Mouse (Mus musculus) adrenal gland, adult 18-20 months (tissue): ENCODE measurements at regions not wholly inside any gene's neighbourhood (a gene's known extent, or its start where the extent isn't known, plus 50 kb on each side); places are given as distances from the start of the nearest gene placed in this dataset.

Experiments
- DNase-seq, 2 experiments: peaks; one replicate each; pipeline ENCODE4 v3.0.0; 2021 to 2022; ENCODE audit warnings: low spot score in 2 of 2

DNA sequence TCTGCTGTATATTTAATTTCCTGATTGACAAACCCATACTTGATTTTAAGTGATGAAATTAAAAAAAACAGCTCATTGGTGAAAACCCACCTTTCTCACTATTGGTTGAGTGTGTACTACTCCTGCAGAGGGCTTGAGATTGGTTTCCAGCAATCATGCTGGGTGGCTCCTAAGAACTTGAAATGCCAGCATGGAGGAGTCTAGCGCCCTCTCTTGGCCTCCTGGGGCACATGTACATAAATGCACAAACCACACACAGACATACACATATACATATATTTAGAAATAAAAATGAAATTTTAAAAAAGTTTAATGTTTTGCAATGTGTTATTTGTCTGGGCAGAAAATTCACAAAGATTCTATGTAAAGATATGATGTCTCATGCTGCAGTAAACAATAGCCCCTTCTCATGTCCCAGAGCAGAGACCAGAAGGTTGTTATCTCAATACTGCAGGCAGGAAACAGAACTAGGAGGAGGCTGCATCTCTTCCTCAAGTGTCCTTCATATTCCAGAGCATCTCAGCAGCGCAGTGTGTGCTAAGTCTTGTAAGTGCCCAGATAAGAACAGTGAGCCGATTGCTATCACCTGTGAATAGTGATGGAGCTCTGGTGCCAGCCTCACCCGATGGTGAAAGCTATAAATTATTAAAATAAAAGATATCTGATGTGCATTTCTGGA lies 108.4 kb upstream of the Fbxo11 start:
- DNase-seq, result no peak

- DNase-seq, result no peak
Measured at GRCm38 (mm10) chr17:88174242-88174679, 109.2 kb upstream of the Fbxo11 start.

- DNase-seq, result no peak
Measured at GRCm38 (mm10) chr17:88175951-88176623, 111.0 kb upstream of the Fbxo11 start.

DNA sequence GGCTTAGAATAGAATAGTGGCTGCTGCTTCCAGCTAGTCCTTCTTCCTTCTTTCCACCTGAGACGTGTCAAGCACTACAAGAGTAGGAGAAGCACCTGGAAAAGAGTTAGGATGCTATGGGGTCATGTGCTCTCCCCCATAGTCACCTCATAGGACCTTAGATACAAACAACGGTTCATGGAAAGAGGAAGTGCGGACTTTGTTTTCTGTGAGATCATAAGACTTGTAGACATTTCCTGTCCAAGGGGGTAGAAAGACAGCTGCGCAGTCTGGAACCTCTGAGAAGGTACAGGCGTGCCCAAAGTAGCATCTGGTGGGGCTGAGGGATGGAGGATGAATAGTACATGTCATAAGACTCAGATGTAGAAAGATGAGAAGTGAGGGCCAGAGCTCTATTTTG lies 125.6 kb upstream of the Fbxo11 start:
- DNase-seq, result no peak

- DNase-seq, result no peak
Measured at GRCm38 (mm10) chr17:88191444-88191843, 126.4 kb upstream of the Fbxo11 start.

GRCm38 (mm10) chr17:88191930-88192807 lies 127.1 kb upstream of the Fbxo11 start:
- no peak for DNase-seq

- DNase-seq, result no peak
Measured at GRCm38 (mm10) chr17:88194693-88195092, 129.6 kb upstream of the Fbxo11 start.

- DNase-seq, result peak; percentile 42 to 66
Measured at GRCm38 (mm10) chr17:88195303-88195702, 130.2 kb upstream of the Fbxo11 start.

DNA sequence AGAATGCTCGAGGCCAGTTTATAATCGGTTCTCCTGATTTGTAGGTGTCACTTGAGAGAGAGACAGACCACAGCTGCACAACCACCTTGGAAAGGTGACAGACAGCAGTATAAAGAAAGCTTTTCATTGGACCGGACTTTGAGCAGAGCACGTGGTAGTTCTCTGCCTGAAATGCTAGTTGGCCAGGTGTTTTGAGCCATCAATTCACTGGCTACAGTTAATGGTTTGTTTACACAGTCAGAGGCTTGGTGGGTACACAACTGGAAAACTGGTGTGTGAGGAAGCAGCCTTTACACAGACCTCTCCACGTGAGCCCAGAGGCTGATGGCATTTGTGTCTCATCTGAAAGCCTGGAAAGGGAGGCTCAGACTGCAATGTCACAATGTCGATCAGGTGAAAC lies 130.8 kb upstream of the Fbxo11 start:
- DNase-seq, result no peak

DNA sequence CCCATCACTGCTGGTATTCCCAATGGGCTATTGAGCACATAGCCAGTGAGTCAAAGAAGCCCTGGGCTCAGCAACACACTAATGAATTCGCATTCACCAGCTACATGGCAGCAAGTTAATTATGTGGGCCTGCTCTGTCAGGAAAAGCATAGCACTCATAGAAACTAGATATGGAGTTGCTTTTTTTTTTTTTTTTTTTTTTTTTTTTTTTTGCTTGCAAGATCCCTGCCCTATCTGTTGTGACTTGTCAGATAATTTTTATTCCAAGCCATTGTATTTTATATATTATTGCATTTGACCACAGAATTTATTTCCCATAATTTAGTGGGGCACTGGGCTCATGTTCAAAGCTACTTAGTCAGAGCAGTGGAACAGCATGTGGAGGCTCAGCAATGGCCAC lies 131.2 kb upstream of the Fbxo11 start:
- DNase-seq, result no peak

GRCm38 (mm10) chr17:88197381-88197780 lies 132.3 kb upstream of the Fbxo11 start:
- no peak for DNase-seq

- DNase-seq, result no peak
Measured at GRCm38 (mm10) chr17:88201249-88201970, 136.3 kb upstream of the Fbxo11 start.

DNA sequence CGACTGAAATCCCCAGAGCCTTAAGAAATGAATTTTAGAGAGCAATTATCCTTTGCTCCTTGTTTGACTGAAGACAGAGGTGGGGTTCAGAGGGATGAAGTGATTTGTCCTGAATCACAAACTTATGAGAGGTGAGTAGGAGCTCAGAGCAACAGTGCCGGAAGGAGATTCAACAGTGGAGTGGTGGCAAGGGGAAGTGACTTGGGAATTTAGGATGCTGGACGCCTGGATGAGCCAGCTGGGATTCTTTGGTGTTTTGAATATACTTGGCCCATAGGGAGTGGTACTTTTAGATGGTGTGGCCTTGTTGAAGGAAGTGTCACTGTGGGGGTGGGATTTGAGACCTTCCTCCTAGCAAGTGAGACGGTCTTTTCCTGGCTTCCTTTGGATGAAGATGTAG lies 137.1 kb upstream of the Fbxo11 start:
- no peak for DNase-seq

- DNase-seq, result no peak
Measured at GRCm38 (mm10) chr17:88209565-88209964, 144.5 kb upstream of the Fbxo11 start.

DNA sequence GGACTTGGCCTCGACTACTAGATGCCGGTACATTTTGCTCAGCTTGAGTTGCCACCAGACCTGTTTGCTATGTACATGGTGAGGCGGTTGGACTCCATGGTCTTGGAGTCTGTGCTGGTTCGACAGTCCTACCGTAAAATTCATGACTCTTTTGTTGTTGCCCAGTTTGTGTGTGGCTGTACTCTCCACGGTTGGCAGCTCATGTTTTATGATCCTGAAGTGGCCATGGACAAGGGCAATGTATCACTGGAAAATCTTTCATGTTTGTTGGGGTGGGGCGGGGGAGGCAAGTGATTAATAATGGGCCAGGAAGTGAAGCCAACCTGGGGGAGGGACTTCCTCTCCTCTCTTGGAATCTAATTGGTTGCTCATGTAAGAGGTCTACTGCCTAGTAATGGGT lies 147.0 kb upstream of the Fbxo11 start:
- no peak for DNase-seq

- peak in 1 of 2 experiments; percentile 10 for DNase-seq
Measured at GRCm38 (mm10) chr17:88214746-88215145, 149.7 kb upstream of the Fbxo11 start.

DNA sequence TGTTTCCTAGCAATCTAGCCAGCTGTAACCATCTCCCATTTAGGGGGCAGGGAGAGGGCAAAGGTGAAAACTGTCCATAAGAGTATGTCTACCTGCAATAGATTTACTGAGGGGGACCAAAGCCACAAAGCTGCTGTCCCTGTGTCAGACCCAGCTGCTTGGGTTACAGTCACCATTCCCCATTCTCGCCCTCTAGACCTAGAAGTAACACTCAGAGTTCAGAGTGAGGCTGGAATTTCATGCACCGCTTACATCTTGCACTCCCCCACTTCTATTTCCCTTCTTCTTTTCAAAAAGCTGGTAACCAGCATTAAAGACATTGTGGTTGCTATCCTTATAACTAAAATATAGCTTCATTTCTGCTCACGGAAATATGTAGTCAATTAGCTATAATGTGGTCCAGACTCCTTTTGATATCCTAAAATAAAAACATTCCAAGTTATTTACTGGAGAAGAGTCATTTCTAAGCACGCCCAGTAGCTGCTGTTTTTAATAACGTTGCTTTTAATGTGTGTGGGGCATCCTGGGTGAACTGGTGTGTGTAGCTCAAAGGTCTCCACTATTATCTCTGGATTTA lies 157.4 kb upstream of the Fbxo11 start:
- no peak for DNase-seq

GRCm38 (mm10) chr17:88240476-88240875 lies 175.4 kb upstream of the Fbxo11 start:
- DNase-seq, result no peak

GRCm38 (mm10) chr17:88248625-88249024 lies 183.5 kb upstream of the Fbxo11 start:
- no peak for DNase-seq

GRCm38 (mm10) chr17:88251949-88252521 lies 186.9 kb upstream of the Fbxo11 start:
- DNase-seq, result peak; percentile 55 to 59
